Comparison of ENCODE assay signal across 15 mouse cellular contexts in the genomic region with DNA sequence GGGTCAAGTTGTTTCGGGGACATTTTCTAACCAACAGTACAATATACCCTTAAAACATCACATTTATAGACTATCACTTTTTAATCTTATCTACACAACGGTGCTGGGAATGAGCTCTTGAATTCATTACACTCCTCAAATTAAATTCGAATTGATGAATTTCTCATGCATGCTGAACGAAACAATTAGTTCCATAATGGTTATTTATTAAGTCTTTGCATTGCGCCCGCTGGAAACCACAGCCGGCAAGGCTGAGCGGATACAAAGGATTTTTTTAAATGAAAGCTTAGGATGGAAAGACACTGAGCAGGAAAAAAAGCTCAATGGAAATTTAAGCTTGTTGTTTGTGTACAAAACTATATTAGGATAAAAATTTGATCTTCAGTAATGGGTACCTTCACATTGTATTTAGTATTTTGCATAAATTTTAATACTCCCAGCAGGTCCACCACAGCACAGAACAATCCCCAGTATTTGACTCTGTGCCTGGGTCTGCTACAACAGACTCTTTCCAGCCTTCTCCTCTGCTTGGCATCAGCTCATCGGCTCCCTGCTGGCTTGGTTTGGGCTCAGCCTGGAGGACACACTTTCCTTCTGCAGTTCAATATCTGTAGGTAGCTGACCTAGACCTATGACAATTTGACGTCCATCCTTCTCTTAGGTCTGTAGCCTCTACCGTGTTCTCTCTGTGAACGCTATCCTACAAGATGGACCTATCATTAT.
DNase-seq lines count a peak whose midpoint lies in the region; ATAC-seq and TF ChIP-seq lines count a peak whose summit lies in the region.
"Had no signal": no experiment of that assay in that cellular context is flagged by ENCODE, and none has a peak within 500 bp of the region (broad histone marks: within the 10 kb centered on the region; RNA-seq: fewer than 3 reads in every experiment).

No protein-coding gene starts in this region.

- H3K4me3 ChIP-seq in neural tube, embryonic 11.5 days (ENCODE audit: low read depth, low read length), result no peak overlapping the region
- H3K4me3 ChIP-seq in forebrain, embryonic 15.5 days, result no peak overlapping the region
- H3K4me3 ChIP-seq in midbrain, embryonic 12.5 days, result no peak overlapping the region
- no peak overlapping the region for H3K4me3 ChIP-seq in gastrocnemius, adult 2 months
- no peak overlapping the region for H3K4me3 ChIP-seq in kidney, embryonic 14.5 days (ENCODE audit: low read length)
- H3K4me3 ChIP-seq: erythroblast, embryonic 14.5 days had no signal

- no peak; the same call in 1 of the 2 replicates for ATAC-seq in neural tube, embryonic 11.5 days (ENCODE audit: insufficient read depth, low FRiP score, low TSS enrichment)
- ATAC-seq in forebrain, embryonic 15.5 days (replicated peaks), result no peak
- 0 out of 2 replicates have a peak, but pooled peaks have one; percentile 25 for ATAC-seq in midbrain, embryonic 12.5 days (ENCODE audit: low FRiP score, low read depth)
- no peak for ATAC-seq in megakaryocyte-erythroid progenitor cell, adult 5-6 weeks (replicated peaks; ENCODE audit: low FRiP score, low TSS enrichment, poor library complexity, severe bottlenecking)
- no peak for ATAC-seq in kidney, embryonic 14.5 days (ENCODE audit: low FRiP score, low TSS enrichment)

- no peaks in the 10 kb centered on the region for H3K36me3 ChIP-seq in neural tube, embryonic 11.5 days (ENCODE audit: control insufficient read depth, insufficient read depth, low read length)
- no peaks in the 10 kb centered on the region for H3K36me3 ChIP-seq in forebrain, embryonic 15.5 days
- no peaks in the 10 kb centered on the region for H3K36me3 ChIP-seq in midbrain, embryonic 12.5 days
- H3K36me3 ChIP-seq in kidney, embryonic 14.5 days (ENCODE audit: control insufficient read depth, insufficient read depth, low read length), result no peaks in the 10 kb centered on the region

- no peak overlapping the region for H3K9ac ChIP-seq in neural tube, embryonic 11.5 days (ENCODE audit: low read length)
- no peak overlapping the region for H3K9ac ChIP-seq in forebrain, embryonic 15.5 days (replicated peaks)
- H3K9ac ChIP-seq in midbrain, embryonic 12.5 days (replicated peaks), result no peak overlapping the region
- H3K9ac ChIP-seq in kidney, embryonic 14.5 days (ENCODE audit: low read depth, low read length), result no peak overlapping the region
- H3K9ac ChIP-seq: liver, embryonic 14.5 days had no signal

- no peak for DNase-seq in neural tube, embryonic 11.5 days (ENCODE audit: low spot score)
- no peak for DNase-seq in neural tube, embryonic 10.5 days (ENCODE audit: extremely low spot score, low spot score)
- DNase-seq in gastrocnemius, adult 2 months, result no peak
- DNase-seq in urinary bladder, postnatal 25 days (ENCODE audit: low spot score), result no peak
- DNase-seq: gastrocnemius, postnatal 36 days; heart, postnatal 36 days; kidney, postnatal 36 days; lung, postnatal 4 days had no signal

- H3K9me3 ChIP-seq in neural tube, embryonic 11.5 days (ENCODE audit: control insufficient read depth, low read length), result no peaks in the 10 kb centered on the region
- H3K9me3 ChIP-seq in forebrain, embryonic 15.5 days, result no peaks in the 10 kb centered on the region
- H3K9me3 ChIP-seq in midbrain, embryonic 12.5 days, result no peaks in the 10 kb centered on the region
- no peaks in the 10 kb centered on the region for H3K9me3 ChIP-seq in kidney, embryonic 14.5 days (ENCODE audit: control insufficient read depth, low read length)

- H3K4me1 ChIP-seq in neural tube, embryonic 11.5 days (ENCODE audit: control insufficient read depth, insufficient read depth, low read length), result no peaks in the 10 kb centered on the region; the same call in 1 of the 2 replicates
- peaks cover 16% of the 10 kb centered on the region for H3K4me1 ChIP-seq in forebrain, embryonic 15.5 days
- H3K4me1 ChIP-seq in midbrain, embryonic 12.5 days, result peaks cover 13% of the 10 kb centered on the region
- H3K4me1 ChIP-seq in kidney, embryonic 14.5 days (ENCODE audit: control insufficient read depth, insufficient read depth, low read length), result no peaks in the 10 kb centered on the region

- H3K27me3 ChIP-seq in neural tube, embryonic 11.5 days (ENCODE audit: control insufficient read depth, insufficient read depth, low read length), result no peaks in the 10 kb centered on the region
- H3K27me3 ChIP-seq in forebrain, embryonic 15.5 days, result no peaks in the 10 kb centered on the region
- H3K27me3 ChIP-seq in midbrain, embryonic 12.5 days, result no peaks in the 10 kb centered on the region
- no peaks in the 10 kb centered on the region for H3K27me3 ChIP-seq in kidney, embryonic 14.5 days (ENCODE audit: control insufficient read depth, insufficient read depth, low read length)

- WGBS in neural tube, embryonic 11.5 days, result 54% methylated on average over 12 of the region's 12 CpGs
- 35% methylated on average over 12 of the region's 12 CpGs for WGBS in forebrain, embryonic 15.5 days
- whole genome bisulfite sequencing in midbrain, embryonic 12.5 days, result 43% methylated on average over 12 of the region's 12 CpGs
- WGBS in kidney, embryonic 14.5 days, result 67% methylated on average over 12 of the region's 12 CpGs

- intact Hi-C loops in gastrocnemius, adult 2 months (cut with DNase I), result no loop called here

- H3K4me2 ChIP-seq in neural tube, embryonic 11.5 days (ENCODE audit: low read depth), result no peak overlapping the region
- H3K4me2 ChIP-seq in forebrain, embryonic 15.5 days (replicated peaks), result no peak overlapping the region
- H3K4me2 ChIP-seq in midbrain, embryonic 12.5 days (replicated peaks), result 0 out of 2 replicates have a peak overlapping the region, but pooled peaks have one; percentile 11
- H3K4me2 ChIP-seq in kidney, embryonic 14.5 days (replicated peaks; ENCODE audit: low read depth, low read length), result no peak overlapping the region

- no peak for TF ChIP-seq CTCF in gastrocnemius, adult 2 months (IDR thresholded peaks at IDR 0.05)

- H3K27ac ChIP-seq in neural tube, embryonic 11.5 days (ENCODE audit: low read depth, low read length), result 0 out of 2 replicates have a peak overlapping the region, but pooled peaks have one; percentile 27
- 0 out of 2 replicates have a peak overlapping the region, but pooled peaks have one; percentile 19 for H3K27ac ChIP-seq in forebrain, embryonic 15.5 days (replicated peaks)
- H3K27ac ChIP-seq in midbrain, embryonic 12.5 days (replicated peaks), result peak overlapping the region; percentile 64; the same call in 1 of the 2 replicates
- H3K27ac ChIP-seq in gastrocnemius, adult 2 months, result no peak overlapping the region
- H3K27ac ChIP-seq in kidney, embryonic 14.5 days (ENCODE audit: low read depth, low read length), result no peak overlapping the region
- H3K27ac ChIP-seq: liver, embryonic 14.5 days; stomach, postnatal 0 days had no signal

Comparison
In these comparisons a context has a peak if more than half of its experiments do, and no peak if none do; other contexts are left out.
1. H3K27ac ChIP-seq: peak in neural tube, embryonic 11.5 days (single experiment), forebrain, embryonic 15.5 days (single experiment) and midbrain, embryonic 12.5 days (single experiment); none in gastrocnemius, adult 2 months (single experiment) and kidney, embryonic 14.5 days (single experiment).